Mouse (Mus musculus) embryonic facial prominence, embryonic 10.5 days (tissue): ENCODE data around the gene Cst13. TPM values are rescaled to one million over a fixed set of nuclear protein-coding genes. Genes with fewer than 3 reads are reported as not detected.
"Not testable (repeated sequence)": the region's sequence is repeated elsewhere in the genome, so short reads cannot be mapped to it uniquely, and the experiment has no call there.

Experiments used
- DNase-seq: peaks from one replicate; pipeline ENCODE4 v3.0.0-alpha.2; 2017; ENCODE audit warnings: low spot score
- H3K27ac ChIP-seq: fragments of 300-500 bp; sonication (generic); replicated peaks from 2 replicates; pipeline ENCODE4 v1.5.1; 2016; ENCODE audit warnings: mild to moderate bottlenecking
- H3K27me3 ChIP-seq: fragments of 300-500 bp; sonication (generic); replicated peaks from 2 replicates; pipeline ENCODE4 v1.6.1; 2016; ENCODE audit warnings: low read depth, mild to moderate bottlenecking; ENCODE audit not compliant: poor library complexity, severe bottlenecking
- H3K36me3 ChIP-seq: fragments of 300-500 bp; sonication (generic); replicated peaks from 2 replicates; pipeline ENCODE4 v1.6.1; 2016; ENCODE audit warnings: mild to moderate bottlenecking, moderate library complexity
- H3K4me1 ChIP-seq: fragments of 300-500 bp; sonication (generic); 2 replicates; pipeline ENCODE4 v1.6.1; 2016
- H3K4me3 ChIP-seq: fragments of 300-500 bp; sonication (generic); 2 replicates; pipeline ENCODE4 v1.5.1; 2016; ENCODE audit warnings: mild to moderate bottlenecking, moderate library complexity
- H3K9me3 ChIP-seq: fragments of 300-500 bp; sonication (generic); 2 replicates; pipeline ENCODE4 v1.6.1; 2016; ENCODE audit warnings: mild to moderate bottlenecking
- WGBS: fragments of 180-500 bp; shearing (Covaris S2); methylation state at CpG from one replicate; pipeline ENCODE4 v1.1.7; 2016; 5-methylcytosine and 5-hydroxymethylcytosine counted together
- polyA plus RNA-seq: library from polyadenylated mRNA; unstranded; fragments of >200 nt; fragmentation: Nextera tagmentation; extraction: Ambion mirVana; gene quantifications from 2 replicates; pipeline ENCODE4 v1.2.1, GENCODE M21; 2016

Cst13 gene
- not detected in 2 replicates for polyA plus RNA-seq

DNA sequence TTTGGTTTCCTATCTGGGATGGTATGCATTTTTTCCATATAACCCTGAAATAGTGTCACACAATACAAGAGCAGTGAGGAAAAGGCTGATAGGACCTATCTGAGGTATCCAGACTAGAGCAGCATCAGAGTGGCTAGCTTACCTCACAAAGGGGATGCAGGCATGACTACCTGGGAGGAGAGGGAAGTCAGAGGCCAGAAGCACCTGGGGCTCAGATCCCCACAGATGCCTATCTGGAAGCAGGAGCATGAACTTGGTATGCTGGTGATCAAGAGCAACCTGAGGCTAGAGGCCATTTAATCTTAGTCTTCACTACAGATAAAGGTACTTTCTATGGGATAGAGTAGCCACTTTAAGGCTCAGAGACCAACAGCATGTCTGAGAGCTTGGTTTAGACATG is at the start of gene Cst13:
TSS of gene Cst13 (plus strand) at position 173 of the 400 bp plus-strand sequence.
- Histone ChIP-seq H3K4me1 (no peaks in the 10 kb centered on the region), H3K27ac (no peak within 1 kb of the TSS)

DNA sequence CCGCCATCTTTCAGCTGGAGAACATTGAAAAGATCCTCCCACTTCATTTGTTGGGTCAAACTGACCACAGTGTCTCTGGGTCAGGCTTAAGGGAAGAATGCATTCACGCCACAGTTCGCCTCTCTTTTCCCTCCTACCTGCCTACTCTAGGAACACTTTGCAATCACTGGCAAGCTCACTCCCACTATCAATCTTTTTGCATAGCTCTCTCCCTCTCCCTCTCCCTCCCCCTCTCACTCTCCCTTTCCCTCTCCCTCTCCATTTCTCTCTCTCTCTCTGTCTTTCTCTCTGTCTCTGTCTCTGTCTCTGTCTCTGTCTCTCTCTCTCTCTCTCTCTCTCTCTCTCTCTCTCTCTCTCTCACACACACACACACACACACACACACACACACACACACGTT is 48.5 kb upstream of the Cst13 start, which contains the start of gene Cst11:
TSS of gene Cst11 (minus strand) at position 101 of the 400 bp plus-strand sequence.
- H3K27me3 ChIP-seq, H3K36me3 ChIP-seq, H3K27ac ChIP-seq, H3K4me3 ChIP-seq, H3K4me1 ChIP-seq, H3K9me3 ChIP-seq, DNase-seq: not testable (repeated sequence)
- WGBS: 85% methylated on average over 4 of the region's 4 CpGs

More for the DNA sequence above, at the start of gene Cst13:
- no peaks in the 10 kb centered on the region for H3K36me3 ChIP-seq
- H3K27me3 ChIP-seq: no peaks in the 10 kb centered on the region
- no peak for DNase-seq
- H3K4me3 ChIP-seq: no peak within 1 kb of the TSS
- H3K9me3 ChIP-seq: no peaks in the 10 kb centered on the region

DNA sequence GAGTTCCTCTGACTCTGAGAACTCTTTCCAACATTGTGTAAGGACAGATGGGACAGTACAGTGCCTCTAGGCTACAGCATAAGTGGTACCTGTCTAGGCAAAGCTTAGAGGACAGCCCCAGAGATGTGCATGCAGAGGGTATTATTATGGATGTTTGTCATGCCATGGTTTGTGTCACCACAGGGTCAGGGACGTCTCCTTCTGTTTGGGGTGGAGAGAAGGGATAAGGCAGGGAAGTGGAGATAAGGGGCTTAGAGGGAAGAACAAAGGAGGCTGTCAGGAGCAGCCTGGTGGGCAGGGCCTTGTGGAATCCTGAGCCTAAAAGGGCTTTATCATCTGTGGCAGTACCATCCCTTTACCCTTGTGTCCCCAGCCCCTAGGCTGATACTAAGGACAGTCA is 38.2 kb upstream of the Cst13 start, which contains the start of gene 8030411F24Rik:
TSS of gene 8030411F24Rik (plus strand) at position 301 of the 400 bp plus-strand sequence.
- H3K4me3 ChIP-seq: no peak within 1 kb of the TSS
- no peak for DNase-seq
- H3K9me3 ChIP-seq: no peaks in the 10 kb centered on the region
- no peaks in the 10 kb centered on the region for H3K4me1 ChIP-seq
- no peaks in the 10 kb centered on the region for H3K27me3 ChIP-seq
- H3K36me3 ChIP-seq: no peaks in the 10 kb centered on the region
- WGBS: 6% methylated on average over 1 of the region's 1 CpGs
- H3K27ac ChIP-seq: no peak within 1 kb of the TSS

DNA sequence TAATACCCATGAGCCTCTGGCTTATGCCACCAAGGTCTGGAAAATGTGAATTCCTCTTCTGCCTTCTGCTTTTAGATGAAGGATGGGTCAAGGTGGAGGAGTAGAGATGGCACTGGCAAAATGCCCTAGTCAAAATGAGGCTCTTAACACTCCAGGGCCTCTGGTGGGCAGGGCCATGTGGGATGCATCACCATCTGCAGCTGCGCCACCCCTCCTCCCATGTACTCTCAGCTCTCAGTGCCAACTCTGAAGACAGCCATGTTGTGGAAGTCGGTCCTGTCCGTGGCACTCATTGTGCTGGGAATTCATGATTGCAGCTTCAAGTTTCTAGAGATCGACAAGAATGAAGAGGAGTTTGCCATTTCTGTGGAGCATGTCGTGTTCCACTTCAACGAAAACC is 30.7 kb upstream of the Cst13 start, which contains the start of gene Cst12:
TSS of gene Cst12 (plus strand) at position 220 of the 400 bp plus-strand sequence.
- Histone ChIP-seq H3K36me3 (no peaks in the 10 kb centered on the region), H3K9me3 (no peaks in the 10 kb centered on the region), H3K27me3 (no peaks in the 10 kb centered on the region), H3K4me3 (no peak within 1 kb of the TSS), H3K4me1 (no peaks in the 10 kb centered on the region), H3K27ac (no peak within 1 kb of the TSS)
- 90% methylated on average over 6 of the region's 6 CpGs for WGBS
- DNase-seq: no peak

DNA sequence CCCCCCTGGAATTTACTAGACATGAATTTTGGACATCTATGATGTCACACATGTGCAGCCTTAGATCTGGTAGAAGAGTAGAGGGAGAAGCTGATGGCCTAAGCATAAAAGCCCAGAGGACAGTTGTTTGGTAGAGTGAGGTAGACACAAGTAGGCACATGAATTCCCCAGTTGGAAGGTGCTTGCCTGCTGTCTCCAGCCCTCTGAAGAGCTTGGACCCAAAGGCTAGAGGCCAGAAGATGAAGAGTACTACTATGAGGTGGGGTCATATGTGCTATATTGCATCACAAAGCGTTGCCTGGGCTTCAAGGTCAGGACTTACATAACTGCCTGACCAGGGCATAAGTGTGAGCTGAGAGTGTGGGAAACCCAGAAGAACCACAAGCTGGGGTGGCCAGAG is 21.4 kb upstream of the Cst13 start, which contains the start of gene Cst8:
TSS of gene Cst8 (plus strand) at position 301 of the 400 bp plus-strand sequence.
- Histone ChIP-seq H3K27me3 (no peaks in the 10 kb centered on the region), H3K27ac (no peak within 1 kb of the TSS), H3K4me3 (no peak within 1 kb of the TSS), H3K36me3 (no peaks in the 10 kb centered on the region), H3K4me1 (no peaks in the 10 kb centered on the region), H3K9me3 (no peaks in the 10 kb centered on the region)
- no peak for DNase-seq
- 89% methylated on average over 1 of the region's 1 CpGs for WGBS

DNA sequence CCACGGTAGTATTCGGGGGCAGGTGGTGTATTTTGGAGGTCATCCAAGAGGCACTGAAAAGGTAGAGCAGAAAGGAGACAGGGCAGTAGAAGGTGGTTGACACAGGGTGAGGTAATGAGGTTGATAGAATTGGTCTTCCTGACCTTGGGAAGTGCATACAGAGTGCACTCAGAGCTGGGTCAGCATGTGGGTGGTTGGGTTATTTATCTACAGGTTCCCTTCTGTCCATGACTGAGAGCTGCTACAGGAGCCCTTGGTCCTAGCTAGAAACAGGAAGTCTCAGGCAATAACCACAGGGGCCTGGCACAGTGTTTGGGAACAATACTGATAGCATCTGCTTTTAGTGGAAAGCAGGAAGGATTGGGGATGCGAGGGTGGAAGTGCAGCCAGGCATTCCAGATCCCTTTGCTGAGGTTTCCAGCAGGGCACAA is 18.4 kb upstream of the Cst13 start:
- no peak overlapping the region for H3K27ac ChIP-seq
- no peak for DNase-seq
- 68% methylated on average over 3 of the region's 3 CpGs for WGBS

DNA sequence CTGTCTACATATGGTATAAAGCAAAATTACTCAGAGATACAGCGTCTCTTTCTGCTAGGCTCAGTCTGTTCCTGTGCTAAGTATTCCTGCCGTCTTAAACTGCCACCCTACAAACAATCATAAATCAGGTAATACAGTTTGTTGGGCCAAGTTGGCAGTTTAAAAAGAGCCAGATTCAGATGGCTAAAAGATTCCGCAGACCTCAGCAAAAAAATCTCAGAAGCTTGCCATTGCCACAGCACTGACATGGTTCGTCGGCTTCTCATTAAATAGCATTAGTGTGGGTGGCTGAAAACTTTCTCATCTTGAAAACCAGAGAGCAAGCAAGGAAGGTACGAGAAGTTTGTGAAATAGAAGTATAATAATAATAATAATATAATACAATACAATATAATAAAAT is 13.2 kb upstream of the Cst13 start:
- no peaks in the 10 kb centered on the region for H3K36me3 ChIP-seq
- H3K4me1 ChIP-seq: no peaks in the 10 kb centered on the region
- no peak for DNase-seq
- WGBS: 81% methylated on average over 6 of the region's 6 CpGs
- H3K4me3 ChIP-seq: no peak overlapping the region
- no peaks in the 10 kb centered on the region for H3K9me3 ChIP-seq
- H3K27ac ChIP-seq: no peak overlapping the region
- H3K27me3 ChIP-seq: no peaks in the 10 kb centered on the region

More for the DNA sequence above, 18.4 kb upstream of the Cst13 start:
- no peak overlapping the region for H3K4me3 ChIP-seq
- H3K4me1 ChIP-seq: no peaks in the 10 kb centered on the region
- H3K9me3 ChIP-seq: no peaks in the 10 kb centered on the region
- H3K36me3 ChIP-seq: no peaks in the 10 kb centered on the region
- no peaks in the 10 kb centered on the region for H3K27me3 ChIP-seq

DNA sequence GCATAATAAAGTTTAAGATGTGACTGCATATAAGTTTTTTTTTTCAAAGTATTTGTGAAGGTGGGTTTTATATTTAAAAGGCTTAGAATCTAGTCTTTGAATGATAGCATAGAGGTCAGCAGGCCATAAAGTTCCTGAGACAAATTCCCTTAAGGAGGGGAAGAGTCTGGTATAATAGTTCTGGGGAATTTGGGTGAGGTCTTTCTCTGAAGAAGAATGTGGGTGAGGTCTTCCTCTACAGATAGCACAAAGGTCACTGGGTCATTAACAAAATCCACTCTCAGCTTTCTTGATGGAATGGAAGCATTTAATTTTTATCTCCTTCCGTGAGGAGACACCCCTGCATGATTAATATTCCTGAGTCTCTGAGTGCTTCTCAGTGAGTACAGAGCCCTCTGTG is 6.1 kb downstream of the Cst13 start:
- Histone ChIP-seq H3K9me3 (no peaks in the 10 kb centered on the region), H3K4me3 (no peak overlapping the region), H3K4me1 (no peaks in the 10 kb centered on the region), H3K27me3 (no peaks in the 10 kb centered on the region), H3K27ac (no peak overlapping the region), H3K36me3 (no peaks in the 10 kb centered on the region)
- no peak for DNase-seq
- 71% methylated on average over 1 of the region's 1 CpGs for WGBS

DNA sequence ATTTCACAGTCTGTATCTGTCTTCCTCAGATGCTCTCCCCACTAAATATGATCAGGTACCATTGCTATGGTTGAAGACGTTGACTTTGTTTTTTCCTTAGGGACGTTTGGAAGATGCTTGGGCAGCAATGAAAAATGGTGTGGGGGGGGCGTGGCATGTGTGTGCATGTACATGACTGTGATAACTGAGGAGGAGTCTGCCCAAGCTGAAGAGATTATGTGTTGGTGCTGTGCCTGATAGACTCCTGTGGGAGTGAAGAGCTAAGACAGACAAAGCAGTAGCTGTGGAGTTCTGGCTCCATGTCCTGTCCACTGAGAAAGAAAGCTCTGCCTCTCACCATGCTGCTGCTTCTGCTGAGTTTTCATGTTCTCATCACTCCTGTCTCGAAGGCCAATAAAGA is 15.0 kb downstream of the Cst13 start, which contains the start of gene Cst9:
TSS of gene Cst9 (plus strand) at position 236 of the 400 bp plus-strand sequence.
- no peaks in the 10 kb centered on the region for H3K27me3 ChIP-seq
- no peaks in the 10 kb centered on the region for H3K4me1 ChIP-seq
- 84% methylated on average over 4 of the region's 4 CpGs for WGBS
- no peaks in the 10 kb centered on the region for H3K36me3 ChIP-seq
- no peak within 1 kb of the TSS for H3K27ac ChIP-seq
- no peaks in the 10 kb centered on the region for H3K9me3 ChIP-seq
- no peak within 1 kb of the TSS for H3K4me3 ChIP-seq
- no peak for DNase-seq

DNA sequence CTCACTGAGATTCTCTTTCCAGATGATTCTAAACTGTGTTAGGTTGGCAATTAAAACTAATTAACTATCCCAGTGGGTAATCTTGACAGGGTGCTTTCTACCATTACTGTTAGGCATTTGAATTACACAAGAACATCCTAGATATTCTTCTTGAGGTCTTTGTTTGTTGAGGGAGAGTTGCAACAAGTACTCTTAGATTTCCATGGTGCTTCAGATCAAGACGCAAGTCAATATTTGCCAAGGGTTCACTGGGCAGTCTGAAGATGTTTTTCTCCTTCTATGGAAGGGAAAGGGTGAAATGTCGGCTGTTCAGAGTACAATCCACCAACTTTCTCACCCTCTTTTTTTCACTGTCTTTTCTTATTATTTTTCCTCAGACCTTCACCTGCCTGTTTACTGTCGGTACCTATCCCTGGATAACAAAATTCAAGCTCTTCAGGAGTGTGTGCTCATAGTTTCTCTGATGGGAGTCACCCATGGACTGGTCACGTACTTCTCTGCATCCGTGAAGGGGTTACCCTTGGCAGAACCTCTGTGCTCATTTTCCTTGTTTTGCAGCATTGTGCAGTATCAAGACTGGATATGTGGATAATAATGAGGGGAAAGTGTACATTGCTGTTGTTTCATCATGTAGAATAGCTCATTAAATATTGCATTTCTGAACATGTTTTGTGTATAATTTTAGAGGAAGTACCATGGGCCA is 18.3 kb downstream of the Cst13 start:
- no peak overlapping the region for H3K4me3 ChIP-seq
- DNase-seq: no peak
- H3K9me3 ChIP-seq: no peaks in the 10 kb centered on the region
- H3K27ac ChIP-seq: no peak overlapping the region
- no peaks in the 10 kb centered on the region for H3K27me3 ChIP-seq
- WGBS: 87% methylated on average over 5 of the region's 5 CpGs
- no peaks in the 10 kb centered on the region for H3K4me1 ChIP-seq
- H3K36me3 ChIP-seq: no peaks in the 10 kb centered on the region

DNA sequence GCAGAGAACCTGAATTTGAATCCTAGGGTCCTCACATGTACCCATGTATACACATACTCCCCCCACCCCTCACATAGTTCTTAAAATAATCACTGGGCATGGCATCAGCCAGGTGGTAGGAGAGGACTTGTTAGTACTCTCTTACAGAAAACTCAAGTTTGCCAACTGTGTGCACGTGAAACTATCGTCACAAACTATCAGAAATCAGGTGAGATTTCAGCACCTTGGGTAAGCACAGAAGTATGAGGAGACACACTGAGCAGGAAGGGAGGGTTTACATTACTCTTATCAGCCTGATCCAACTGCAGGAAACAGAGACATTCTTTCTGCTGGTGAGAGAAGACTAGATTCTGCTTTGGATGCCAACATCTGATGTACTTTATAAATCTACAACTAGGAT is 19.3 kb downstream of the Cst13 start:
- H3K27me3 ChIP-seq: no peaks in the 10 kb centered on the region
- 92% methylated on average over 2 of the region's 2 CpGs for WGBS

DNA sequence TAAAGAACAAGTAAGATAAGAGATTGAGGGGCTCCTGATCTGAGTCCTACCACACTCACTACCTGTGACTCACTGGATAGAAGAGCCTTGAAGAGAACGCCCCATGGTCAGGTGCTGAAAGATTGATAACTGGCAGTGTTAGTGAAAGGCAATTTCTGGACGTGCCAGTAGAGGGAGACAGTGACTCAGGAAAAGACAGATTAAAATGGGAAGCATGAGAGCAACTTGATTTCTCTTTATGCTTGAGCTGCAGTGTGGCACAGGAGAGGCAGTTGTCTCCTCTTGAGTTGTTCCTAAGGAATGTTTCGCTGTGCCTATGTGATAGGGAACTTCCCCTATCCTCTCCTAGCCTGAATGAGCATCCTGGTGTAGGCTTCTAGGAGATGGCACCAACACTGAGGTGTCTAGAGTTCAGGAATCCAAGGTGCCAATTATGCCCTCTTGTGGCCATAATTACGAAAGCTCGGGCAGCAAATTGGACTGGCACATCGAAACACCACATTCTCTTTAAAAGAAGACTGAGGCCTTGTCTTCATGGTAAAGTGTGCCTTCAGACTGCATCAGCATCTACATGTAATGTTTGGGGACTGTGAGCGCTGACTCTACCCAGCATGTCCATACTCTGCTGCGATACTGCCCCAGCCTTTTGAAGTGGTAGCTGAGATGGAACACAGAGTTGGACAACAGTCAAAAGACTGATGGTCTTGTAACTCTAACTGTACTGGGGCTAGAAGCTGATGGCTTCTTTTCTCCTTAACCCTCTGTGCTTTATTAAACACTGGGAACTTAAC is 31.4 kb downstream of the Cst13 start:
- Histone ChIP-seq H3K4me3 (no peak overlapping the region), H3K27me3 (no peaks in the 10 kb centered on the region), H3K4me1 (no peaks in the 10 kb centered on the region), H3K27ac (no peak overlapping the region), H3K36me3 (no peaks in the 10 kb centered on the region), H3K9me3 (no peaks in the 10 kb centered on the region)
- 45% methylated on average over 8 of the region's 8 CpGs for WGBS
- peak; percentile 61 for DNase-seq

More for the DNA sequence above, 19.3 kb downstream of the Cst13 start:
- Histone ChIP-seq H3K4me1 (no peaks in the 10 kb centered on the region), H3K27ac (no peak overlapping the region), H3K9me3 (no peaks in the 10 kb centered on the region), H3K36me3 (no peaks in the 10 kb centered on the region), H3K4me3 (no peak overlapping the region)
- no peak for DNase-seq
